Mouse (Mus musculus): ENCODE data around the gene Olfr92. TPM values are rescaled to one million over a fixed set of nuclear protein-coding genes. Genes with fewer than 3 reads are reported as not detected.

Gene Olfr92
- total RNA-seq, 4 experiments from 2014 or later: not detected

DNA sequence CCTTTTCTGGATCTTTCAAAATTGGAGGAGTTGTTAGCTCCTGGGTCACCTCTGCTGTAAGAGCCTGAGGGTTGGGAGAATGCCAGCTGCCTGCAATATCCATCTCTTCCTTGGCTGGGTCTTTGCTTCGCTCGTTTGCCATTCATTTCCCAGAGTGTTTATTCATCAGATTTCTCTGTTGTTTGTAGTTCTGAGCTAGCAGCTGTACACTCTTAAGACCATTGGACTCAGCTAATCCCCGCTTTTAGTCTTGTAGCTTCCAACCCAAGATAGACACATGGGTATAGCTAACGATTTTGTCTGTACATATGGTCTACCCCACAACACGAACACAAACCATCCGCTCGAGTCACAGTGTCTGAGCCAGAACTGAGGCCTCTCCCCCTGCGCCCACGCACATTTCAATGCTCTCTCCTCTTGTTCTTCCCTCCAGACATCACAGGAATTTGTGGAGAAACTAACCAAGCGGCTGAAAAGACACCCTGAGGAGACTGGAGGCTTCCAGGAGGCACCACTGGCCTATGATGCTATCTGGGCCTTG is 57.7 kb downstream of the Olfr92 start:
- no peak for DNase-seq (ENCODE audit: low spot score in 2 of 2)

DNA sequence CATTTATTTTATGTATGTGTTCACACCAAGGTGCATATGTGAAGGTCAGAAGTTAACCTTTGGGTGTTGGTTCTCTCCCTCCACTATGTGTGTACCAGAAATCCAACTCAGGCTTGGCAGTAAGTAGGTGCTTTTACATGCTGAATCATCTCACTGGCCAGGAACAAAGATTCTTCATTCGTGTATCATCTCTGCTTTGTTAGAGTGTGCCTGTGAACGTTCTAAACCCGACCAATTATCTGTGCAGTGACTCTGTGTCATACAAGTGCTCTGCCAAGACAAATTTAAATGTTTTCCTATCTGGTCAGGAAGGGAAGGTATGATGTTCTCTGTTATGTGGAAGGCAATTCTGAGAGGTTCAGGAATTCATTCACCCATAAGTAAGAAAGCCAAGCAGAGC is 58.5 kb downstream of the Olfr92 start:
- no peak for DNase-seq (ENCODE audit: low spot score in 2 of 2)

Other genes with a start within 250 kb of the Olfr92 start
- gene Trim40, start 230.0 kb downstream of the Olfr92 start, total RNA-seq (2022): not detected
- not detected for gene Trim31, start 222.0 kb downstream of the Olfr92 start, total RNA-seq (2022)
- gene Rnf39, start 177.2 kb downstream of the Olfr92 start, total RNA-seq (2022): 1 to 10 TPM in 1 of 4 experiments, under 1 TPM in 2, not detected in 1; 0.18 to 1.1 (median 0.75) TPM
- 10 to 100 TPM; 53.7 to 69.7 (median 62.4) TPM for gene Ppp1r11, start 168.3 kb downstream of the Olfr92 start, total RNA-seq (2022)
- 10 to 100 TPM; 17.7 to 22.3 (median 20.0) TPM for gene Znrd1, start 161.5 kb downstream of the Olfr92 start, total RNA-seq (2022)
- 10 to 100 TPM; 17.9 to 22.6 (median 20.6) TPM for gene Znrd1as, start 161.5 kb downstream of the Olfr92 start, total RNA-seq (2022)
- gene 2410137M14Rik, start 138.9 kb downstream of the Olfr92 start, total RNA-seq (2022): not detected
- not detected for gene H2-M5, start 130.6 kb downstream of the Olfr92 start, total RNA-seq (2022)
- under 1 TPM in 3 of 4 experiments, not detected in 1; 0.12 to 0.38 (median 0.27) TPM for gene Zfp57, start 118.9 kb downstream of the Olfr92 start, total RNA-seq (2022)
- gene Mog, start 96.7 kb downstream of the Olfr92 start, total RNA-seq (2022): not detected
- gene Gabbr1, start 74.1 kb downstream of the Olfr92 start, total RNA-seq (2022): 1 to 10 TPM; 3.1 to 6.8 (median 6.4) TPM
- gene Olfr90, start 31.6 kb downstream of the Olfr92 start, total RNA-seq (2022): not detected
- not detected for gene Olfr91, start 21.8 kb downstream of the Olfr92 start, total RNA-seq (2022)
- not detected for gene Olfr93, start 41.4 kb upstream of the Olfr92 start, total RNA-seq (2022)
- gene Ubd, start 73.8 kb upstream of the Olfr92 start, total RNA-seq (2022): not detected
- not detected for gene Olfr94, start 80.9 kb upstream of the Olfr92 start, total RNA-seq (2022)
- gene Olfr95, start 93.0 kb upstream of the Olfr92 start, total RNA-seq (2022): not detected
- gene Olfr96, start 100.1 kb upstream of the Olfr92 start, total RNA-seq (2022): not detected
- not detected for gene Olfr97, start 117.2 kb upstream of the Olfr92 start, total RNA-seq (2022)
- not detected for gene Olfr98, start 143.7 kb upstream of the Olfr92 start, total RNA-seq (2022)
- gene H2-M3, start 150.1 kb upstream of the Olfr92 start, total RNA-seq (2022): 1 to 10 TPM in 2 of 4 experiments, under 1 TPM in 2; 0.36 to 1.6 (median 0.90) TPM
- gene Olfr99, start 163.4 kb upstream of the Olfr92 start, total RNA-seq (2022): not detected
- gene Olfr101, start 184.2 kb upstream of the Olfr92 start, total RNA-seq (2022): not detected
- gene Olfr102, start 197.0 kb upstream of the Olfr92 start, total RNA-seq (2022): not detected
- not detected for gene Olfr103, start 219.6 kb upstream of the Olfr92 start, total RNA-seq (2022)
- gene Olfr104-ps, start 239.5 kb upstream of the Olfr92 start, total RNA-seq (2022): not detected

Data from gastrocnemius, adult 8-10 months (tissue).